Mouse (Mus musculus) right cerebral cortex, postnatal 4 days (tissue): ENCODE measurements at regions not wholly inside any gene's neighbourhood (a gene's known extent, or its start where the extent isn't known, plus 50 kb on each side); places are given as distances from the start of the nearest gene placed in this dataset.

Source experiments
- DNase-seq: peaks from one replicate; pipeline ENCODE4 v3.0.0-alpha.2; 2022

GRCm38 (mm10) chr7:125281371-125281770, 163.1 kb upstream of the Kdm8 start:
- no peak for DNase-seq

DNA sequence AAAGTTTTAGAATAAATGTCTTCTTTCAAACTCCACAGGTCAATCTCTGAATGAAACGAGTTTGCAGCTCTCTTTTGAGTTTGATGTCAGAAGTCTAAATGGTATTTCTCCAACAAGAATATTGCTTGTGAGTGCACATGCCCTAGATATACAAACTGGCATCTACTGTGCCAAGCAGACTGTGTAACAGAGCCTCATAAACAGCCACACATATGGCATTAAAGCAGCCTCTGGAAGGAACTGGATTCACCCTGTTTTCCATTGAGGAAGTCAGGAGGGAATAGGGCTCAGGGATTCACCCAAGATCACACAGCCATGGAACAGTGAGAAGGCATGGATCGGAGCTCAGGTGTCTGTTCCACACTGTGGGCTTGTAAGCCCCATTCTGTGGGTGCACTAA, 149.2 kb upstream of the Kdm8 start:
- no peak for DNase-seq

DNA sequence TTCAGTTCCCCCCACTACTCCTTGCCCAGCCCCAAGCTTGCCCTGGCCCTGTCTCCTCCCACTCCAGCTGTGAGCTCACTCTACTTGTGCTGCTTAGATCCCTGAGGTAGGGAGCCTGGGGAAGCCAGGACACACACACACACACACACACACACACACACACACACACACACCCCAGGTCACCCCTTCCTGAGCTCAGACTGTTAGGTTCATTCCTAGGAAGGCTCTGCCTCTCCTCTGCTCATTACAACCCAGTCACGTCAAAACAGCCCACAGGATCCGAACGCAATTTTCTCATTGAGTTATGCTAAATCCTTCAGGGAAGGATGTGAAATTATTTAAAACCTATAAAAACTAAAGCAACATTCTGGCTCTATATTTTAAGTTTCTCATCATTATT, 136.0 kb upstream of the Kdm8 start:
- no peak for DNase-seq

DNA sequence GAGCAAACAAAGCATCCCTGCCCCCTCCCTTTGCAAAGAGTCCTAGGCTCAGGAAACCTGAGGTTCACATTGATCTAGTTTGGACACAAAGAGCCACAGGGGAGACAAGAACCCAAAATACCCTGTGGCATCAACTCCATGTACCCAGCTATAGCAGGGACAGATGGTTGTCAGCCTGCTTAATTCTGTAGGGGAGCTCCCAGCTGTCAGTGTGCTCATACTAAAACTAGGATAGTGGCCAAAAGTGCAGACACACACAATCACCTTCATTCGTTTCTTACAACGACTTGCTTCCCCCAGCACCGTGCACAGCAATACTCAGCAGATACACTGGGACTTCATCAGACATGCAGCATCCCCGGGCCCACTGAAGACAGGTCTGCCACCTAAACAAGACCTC, 133.5 kb upstream of the Kdm8 start:
- DNase-seq = no peak

- DNase-seq = no peak
Observed at GRCm38 (mm10) chr7:125313604-125314003, 130.9 kb upstream of the Kdm8 start.

DNA sequence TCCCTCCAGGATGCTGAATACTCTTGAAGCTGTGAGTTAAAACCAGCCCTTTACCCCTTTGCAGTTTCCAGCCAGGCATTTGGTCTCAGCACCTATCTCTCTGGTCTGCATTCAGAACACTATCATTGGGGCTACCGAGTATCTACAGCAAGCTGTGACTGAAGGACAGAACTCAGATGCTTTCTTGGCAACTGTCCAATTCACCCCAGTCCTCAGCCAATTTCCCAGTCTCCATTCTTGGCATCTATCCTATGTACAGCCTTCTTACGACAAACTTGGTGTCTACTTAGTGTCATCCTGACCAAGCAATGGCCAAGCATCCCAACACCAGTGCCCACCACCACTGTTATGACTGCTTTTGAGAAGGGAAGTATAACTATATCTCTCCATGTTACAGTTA, 109.7 kb upstream of the Kdm8 start:
- DNase-seq = no peak

- DNase-seq = peak; percentile 25
Observed at GRCm38 (mm10) chr7:125335586-125336165, 108.8 kb upstream of the Kdm8 start.

- DNase-seq = no peak
Observed at GRCm38 (mm10) chr7:125336826-125337225, 107.7 kb upstream of the Kdm8 start.

- DNase-seq = no peak
Observed at GRCm38 (mm10) chr7:125338177-125338751, 106.2 kb upstream of the Kdm8 start.

DNA sequence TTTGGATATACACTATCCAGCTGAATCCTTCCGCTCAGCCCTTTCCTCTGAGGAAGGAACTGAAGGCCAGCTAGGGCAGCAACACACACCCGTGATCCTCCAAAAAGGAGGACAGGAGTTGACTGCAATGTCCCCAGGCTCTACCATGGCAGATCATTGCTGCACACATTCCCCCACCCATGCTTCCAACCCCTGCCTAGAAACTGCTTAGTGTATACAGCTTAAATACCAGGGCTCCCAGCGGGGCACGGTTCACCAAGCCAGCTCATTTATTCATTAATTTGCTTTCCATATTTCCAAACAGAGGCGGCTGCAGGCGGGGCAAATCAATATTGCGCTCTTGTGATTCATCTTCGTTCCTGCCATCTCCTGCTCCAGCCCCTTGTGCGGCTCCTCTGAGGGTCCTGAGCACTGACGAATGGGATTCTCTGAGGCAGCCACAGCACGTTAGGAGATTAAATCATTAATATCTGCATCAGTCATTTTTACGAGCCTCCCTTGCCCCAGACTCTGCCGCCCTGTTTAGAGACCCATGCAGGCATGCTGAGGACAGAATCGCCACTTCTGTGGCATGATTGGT, 104.1 kb upstream of the Kdm8 start:
- no peak for DNase-seq

- no peak for DNase-seq
Observed at GRCm38 (mm10) chr7:125349606-125350005, 94.9 kb upstream of the Kdm8 start.

- no peak for DNase-seq
Observed at GRCm38 (mm10) chr7:125354211-125354610, 90.3 kb upstream of the Kdm8 start.

DNA sequence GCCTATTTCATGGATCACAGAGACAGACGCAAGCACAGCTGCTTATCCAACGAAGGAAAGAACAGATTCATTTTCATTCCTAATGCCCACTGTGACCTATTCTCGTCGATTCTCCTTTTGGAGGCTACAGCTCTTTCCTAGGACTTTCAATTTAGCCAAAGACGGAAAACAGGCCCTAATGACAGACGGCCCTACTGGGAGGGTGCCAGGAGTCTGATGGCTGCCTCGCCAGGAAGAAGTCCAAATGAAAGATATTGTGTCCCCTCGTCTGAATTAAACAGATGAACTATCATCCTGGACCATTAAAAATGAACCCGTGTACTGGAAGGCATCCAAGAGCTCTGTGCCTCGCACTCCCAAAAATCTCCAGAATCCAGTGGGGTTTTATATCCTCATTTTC, 89.5 kb upstream of the Kdm8 start:
- no peak for DNase-seq

DNA sequence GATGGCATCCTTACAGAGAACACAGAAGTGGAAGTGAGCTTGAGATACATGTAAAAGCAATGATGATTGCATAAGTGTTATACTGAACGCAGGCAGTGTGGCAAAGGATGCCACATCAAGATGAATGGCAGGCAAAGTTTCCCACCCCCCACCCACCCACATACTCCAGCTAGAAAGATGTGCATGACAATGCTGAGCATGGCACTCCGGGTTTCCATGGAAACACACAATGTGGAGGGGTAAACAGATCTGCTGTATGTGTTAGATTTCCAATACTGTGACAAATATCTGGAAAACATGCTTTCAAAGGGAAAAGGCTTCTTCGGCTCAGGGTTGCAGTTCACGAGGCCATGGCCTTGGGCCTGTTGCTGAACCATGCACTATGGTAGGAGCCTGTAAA, 86.5 kb upstream of the Kdm8 start:
- DNase-seq = no peak

DNA sequence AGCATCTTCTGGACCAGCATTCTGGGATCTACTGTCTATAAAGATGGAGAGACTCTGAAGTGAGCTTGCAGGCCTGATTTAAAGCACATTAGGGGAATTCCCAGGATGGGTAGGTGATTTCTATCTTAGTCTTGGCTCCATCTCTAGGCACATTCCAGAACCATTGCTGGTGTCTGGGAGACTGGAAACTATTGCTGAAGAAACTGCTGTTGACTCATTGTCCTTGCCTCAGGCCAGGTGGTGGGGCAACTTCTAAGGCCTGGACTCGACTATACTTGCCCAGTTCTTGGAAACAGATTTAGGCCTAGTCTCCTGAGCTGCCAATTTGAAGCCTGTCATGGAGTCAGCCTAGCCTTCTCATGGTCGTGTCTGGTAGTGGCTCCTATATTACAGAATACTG, 61.5 kb upstream of the Kdm8 start:
- DNase-seq = no peak

GRCm38 (mm10) chr7:125384171-125384570, 60.3 kb upstream of the Kdm8 start:
- no peak for DNase-seq

DNA sequence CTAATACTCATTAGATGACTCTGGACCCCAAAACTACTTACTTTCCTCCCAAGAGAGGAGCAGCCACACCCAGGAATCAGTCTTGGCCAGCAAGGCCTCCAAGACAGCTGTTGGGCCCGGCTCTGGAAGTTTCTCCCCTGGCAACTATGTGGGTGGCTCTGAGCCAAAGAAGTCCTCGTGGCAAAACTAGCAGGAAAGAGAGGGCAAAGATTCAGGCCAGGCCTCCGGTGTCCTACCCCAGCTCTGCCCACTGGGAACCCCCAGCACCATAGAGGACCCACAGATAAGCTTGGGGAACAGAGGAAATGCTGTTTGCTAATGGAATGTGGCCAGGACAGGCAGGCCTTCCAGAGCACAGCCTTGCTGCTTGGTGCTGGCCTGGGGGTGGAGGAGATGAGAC, 51.9 kb upstream of the Kdm8 start:
- no peak for DNase-seq

DNA sequence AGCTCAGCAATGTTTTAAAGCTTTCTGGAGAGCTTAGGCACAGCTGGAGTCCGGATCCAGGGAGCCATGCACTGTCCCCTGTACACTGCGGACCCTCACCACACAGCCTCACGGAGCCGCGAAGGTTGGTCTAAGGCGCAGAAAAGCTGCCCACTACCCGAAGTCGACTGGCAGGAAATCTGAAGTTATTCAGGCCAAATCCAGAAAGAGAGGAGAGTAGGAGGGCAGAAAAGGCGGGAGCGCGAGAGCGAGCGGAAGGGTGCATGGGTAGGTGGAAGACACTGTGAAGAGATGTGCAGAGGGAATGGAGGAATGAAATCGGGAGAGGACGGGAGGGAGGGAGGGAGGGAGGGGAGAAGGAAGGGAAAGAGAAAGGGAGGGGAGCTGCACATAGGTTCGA, 51.2 kb upstream of the Kdm8 start:
- DNase-seq = peak; percentile 13

- DNase-seq = peak; percentile 99
Observed at GRCm38 (mm10) chr7:125393654-125394346, 50.7 kb upstream of the Kdm8 start.
